Mouse (Mus musculus): ENCODE data around the gene Tesc. TPM values are rescaled to one million over a fixed set of nuclear protein-coding genes. Genes with fewer than 3 reads are reported as not detected.

The Tesc gene
- polyA plus RNA-seq, 1 experiment from 2014 or later = 3.5 TPM

DNA sequence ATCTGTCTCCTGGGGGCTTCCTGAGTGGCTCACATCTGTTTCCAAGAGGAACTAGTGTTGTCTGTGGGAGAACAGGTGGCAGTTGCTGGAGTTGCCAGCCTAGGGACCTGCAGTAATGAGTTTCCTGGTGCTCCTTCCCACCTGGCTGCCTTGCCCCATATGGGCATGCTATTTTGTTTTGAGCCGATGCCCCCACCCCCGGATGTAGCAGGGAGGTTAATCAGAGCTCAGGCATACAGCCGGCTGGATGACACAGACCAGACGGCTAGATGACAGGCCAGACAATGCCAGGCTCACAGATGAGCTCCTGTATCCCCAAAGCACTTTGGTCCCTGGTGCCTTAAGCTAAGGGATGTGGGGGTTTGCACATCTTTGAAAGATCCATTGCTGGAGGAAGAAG is 5.8 kb downstream of the Tesc start:
- 44% methylated on average over 4 of the region's 4 CpGs for WGBS
- Histone ChIP-seq H3K4me1 (peaks cover 25% of the 10 kb centered on the region), H3K4me3 (replicated peaks) (no peak overlapping the region), H3K27me3 (replicated peaks) (peaks cover 35% of the 10 kb centered on the region), H3K9ac (replicated peaks) (no peak overlapping the region), H3K4me2 (no peak overlapping the region), H3K36me3 (no peaks in the 10 kb centered on the region), H3K27ac (replicated peaks) (no peak overlapping the region), H3K9me3 (replicated peaks) (no peaks in the 10 kb centered on the region)
- no peak for ATAC-seq (ENCODE audit: low FRiP score)

DNA sequence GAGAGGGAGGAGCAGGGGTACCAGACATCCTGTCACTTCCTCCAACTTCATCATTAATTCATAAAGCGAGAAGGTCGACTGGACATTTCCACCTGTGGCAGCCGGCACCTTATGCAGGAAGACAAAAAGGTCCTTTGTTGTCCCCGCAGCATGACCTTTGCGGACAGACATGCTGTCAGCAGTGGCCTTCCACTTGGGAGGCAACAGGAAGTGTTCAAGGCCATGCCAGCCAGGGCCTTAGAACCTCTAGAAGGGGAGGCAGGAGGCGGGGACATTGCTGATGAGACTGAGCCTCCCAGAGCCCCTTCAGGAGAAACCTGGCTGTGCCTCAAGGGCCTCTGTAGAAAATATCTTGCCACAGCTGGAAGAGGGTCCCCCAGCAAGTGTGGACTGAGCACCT is 6.2 kb downstream of the Tesc start:
- Histone ChIP-seq H3K9me3 (replicated peaks) (no peaks in the 10 kb centered on the region), H3K27me3 (replicated peaks) (peaks cover 31% of the 10 kb centered on the region), H3K4me2 (no peak overlapping the region), H3K9ac (replicated peaks) (no peak overlapping the region), H3K36me3 (no peaks in the 10 kb centered on the region), H3K27ac (replicated peaks) (no peak overlapping the region), H3K4me1 (peaks cover 21% of the 10 kb centered on the region), H3K4me3 (replicated peaks) (no peak overlapping the region)
- 86% methylated on average over 6 of the region's 6 CpGs for WGBS
- no peak for ATAC-seq (ENCODE audit: low FRiP score)

DNA sequence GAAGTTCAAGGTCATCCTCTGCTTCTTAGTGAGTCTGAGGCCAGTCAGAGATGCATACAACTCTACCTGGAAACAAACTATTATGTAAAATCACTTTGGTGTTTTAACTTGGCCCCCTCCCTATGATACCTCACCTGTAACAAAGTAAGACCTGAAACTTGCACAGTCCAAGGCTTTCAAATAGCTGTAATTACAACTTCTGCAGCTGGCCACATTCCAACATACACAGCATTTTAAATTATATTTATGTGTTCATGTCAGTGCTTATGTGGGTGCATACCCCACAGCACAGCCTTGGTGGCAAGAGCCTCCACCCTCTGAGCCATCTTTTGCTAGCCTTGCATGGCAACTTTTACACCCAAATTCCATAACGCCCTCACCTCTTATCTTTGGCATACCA is 7.1 kb downstream of the Tesc start:
- H3K9ac ChIP-seq (replicated peaks) = no peak overlapping the region

DNA sequence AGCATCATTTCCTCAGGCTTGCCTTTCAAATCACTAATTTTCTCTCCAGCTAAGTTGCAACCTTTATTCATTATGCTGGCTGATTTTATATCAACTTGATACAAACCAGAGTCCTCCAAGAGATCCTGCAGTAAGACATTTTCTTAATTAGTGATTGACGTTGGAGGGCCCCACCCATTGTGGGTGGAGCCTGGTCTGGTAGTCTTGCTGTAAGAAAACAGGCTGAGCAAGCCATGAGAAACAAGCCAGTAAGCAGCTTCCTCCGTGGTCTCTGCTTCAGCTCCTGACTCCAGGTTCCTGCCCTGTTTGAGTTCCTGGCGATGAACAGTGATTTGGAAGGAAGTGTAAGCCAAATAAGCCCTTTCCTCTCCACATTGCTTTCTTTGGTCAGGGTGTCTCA is 8.2 kb downstream of the Tesc start:
- Histone ChIP-seq H3K36me3 (no peaks in the 10 kb centered on the region), H3K9ac (replicated peaks) (no peak overlapping the region), H3K4me2 (no peak overlapping the region), H3K27me3 (replicated peaks) (peaks cover 10% of the 10 kb centered on the region), H3K27ac (replicated peaks) (no peak overlapping the region), H3K4me1 (peaks cover 18% of the 10 kb centered on the region), H3K9me3 (replicated peaks) (no peaks in the 10 kb centered on the region), H3K4me3 (replicated peaks) (no peak overlapping the region)
- ATAC-seq (ENCODE audit: low FRiP score) = no peak
- WGBS = 70% methylated on average over 3 of the region's 3 CpGs

More for the DNA sequence above, 7.1 kb downstream of the Tesc start:
- 94% methylated on average over 1 of the region's 1 CpGs for WGBS
- ATAC-seq (ENCODE audit: low FRiP score) = no peak
- peaks cover 22% of the 10 kb centered on the region for H3K27me3 ChIP-seq (replicated peaks)
- no peak overlapping the region for H3K4me2 ChIP-seq
- no peak overlapping the region for H3K27ac ChIP-seq (replicated peaks)
- no peak overlapping the region for H3K4me3 ChIP-seq (replicated peaks)
- H3K4me1 ChIP-seq = peaks cover 19% of the 10 kb centered on the region
- H3K9me3 ChIP-seq (replicated peaks) = no peaks in the 10 kb centered on the region
- no peaks in the 10 kb centered on the region for H3K36me3 ChIP-seq

DNA sequence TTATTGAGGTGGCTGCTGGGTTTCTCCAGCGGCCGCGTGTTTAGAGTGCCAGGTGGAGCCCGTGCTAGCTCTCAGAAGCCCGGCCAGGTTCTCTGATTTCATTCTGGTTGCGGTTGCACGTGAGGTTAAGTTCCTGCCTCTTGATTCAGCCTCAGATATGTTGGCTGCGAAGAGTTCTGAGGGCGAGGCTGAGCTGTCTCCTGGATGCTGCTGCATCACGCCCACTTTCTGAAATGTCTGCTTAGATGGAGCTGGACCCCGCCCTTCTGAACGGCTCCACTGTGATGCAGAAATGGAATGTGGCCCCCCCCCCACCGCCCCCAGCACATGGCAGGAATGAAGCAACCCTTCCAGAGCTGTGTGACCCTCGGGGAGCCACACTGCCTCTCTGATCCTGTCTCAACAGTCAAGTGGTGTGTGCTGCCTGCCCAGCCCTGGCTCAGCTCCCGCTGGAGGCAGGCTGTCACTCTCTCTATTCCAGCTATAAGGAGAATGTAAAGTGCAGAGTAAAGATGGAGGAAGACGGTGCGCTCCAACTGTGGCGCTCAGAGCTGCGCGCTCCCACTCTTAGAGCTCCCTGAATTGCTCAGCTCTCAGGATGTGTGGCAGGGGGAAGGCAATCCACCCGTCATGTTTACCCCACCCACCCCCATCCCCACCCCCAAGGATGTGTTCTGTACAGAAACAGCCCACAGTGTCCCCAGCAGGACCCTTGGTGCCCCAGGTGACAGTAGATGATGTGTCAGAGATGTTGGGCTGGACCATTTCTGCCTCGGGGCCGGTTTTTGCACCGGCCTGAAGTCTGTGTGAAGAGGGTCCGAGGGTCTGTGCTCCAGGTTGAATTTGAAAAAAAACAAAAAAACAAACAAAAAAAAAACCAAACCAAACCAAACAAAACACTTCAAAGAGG is 9.6 kb downstream of the Tesc start:
- no peaks in the 10 kb centered on the region for H3K9me3 ChIP-seq (replicated peaks)
- peaks cover 18% of the 10 kb centered on the region for H3K4me1 ChIP-seq
- H3K4me3 ChIP-seq (replicated peaks) = no peak overlapping the region
- WGBS = 42% methylated on average over 25 of the region's 25 CpGs
- H3K4me2 ChIP-seq = peak overlapping the region; percentile 9
- no peak overlapping the region for H3K27ac ChIP-seq (replicated peaks)
- ATAC-seq (ENCODE audit: low FRiP score) = 0 out of 2 replicates have a peak, but pooled peaks have one; percentile 21
- H3K36me3 ChIP-seq = no peaks in the 10 kb centered on the region
- H3K9ac ChIP-seq (replicated peaks) = no peak overlapping the region
- H3K27me3 ChIP-seq (replicated peaks) = no peaks in the 10 kb centered on the region

DNA sequence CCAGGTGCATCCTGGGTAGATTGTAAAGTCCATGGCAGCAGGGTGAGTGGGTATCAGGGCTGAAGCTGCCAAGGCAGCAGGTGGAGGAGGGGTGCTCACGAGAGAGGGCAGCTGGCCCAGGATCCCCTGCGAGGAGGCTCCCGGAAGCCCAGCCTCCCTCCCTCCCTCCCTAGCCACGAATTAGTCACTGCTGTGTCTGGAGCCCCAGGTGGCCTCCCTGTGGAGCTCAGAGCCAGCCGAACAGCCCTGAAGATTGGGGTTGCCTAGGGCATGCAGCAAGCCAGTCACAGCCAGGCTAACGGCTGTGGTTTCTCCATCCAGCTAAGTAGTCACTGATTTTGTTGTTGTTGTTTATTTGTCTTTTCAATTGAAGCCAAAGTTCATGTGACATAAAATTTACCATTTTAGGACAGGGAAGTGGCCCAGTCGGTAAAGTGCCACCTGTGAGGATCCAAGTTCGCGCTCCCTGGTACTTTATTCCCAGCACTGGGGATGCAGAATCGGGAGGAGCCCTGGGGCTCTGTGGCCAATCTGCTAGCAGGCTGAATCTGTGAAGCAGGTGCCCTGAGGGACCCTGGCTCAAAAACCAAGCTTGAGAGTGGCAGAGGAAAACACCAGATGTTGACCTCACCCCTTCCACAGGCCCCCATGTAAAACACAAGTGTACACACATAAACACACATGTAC is 10.4 kb downstream of the Tesc start:
- H3K9ac ChIP-seq (replicated peaks) = no peak overlapping the region
- 0 out of 2 replicates have a peak overlapping the region, but pooled peaks have one; percentile 45 for H3K27ac ChIP-seq (replicated peaks)
- H3K27me3 ChIP-seq (replicated peaks) = no peaks in the 10 kb centered on the region
- no peaks in the 10 kb centered on the region for H3K36me3 ChIP-seq
- ATAC-seq (ENCODE audit: low FRiP score) = peak; percentile 55; the same call in 1 of the 2 replicates
- no peaks in the 10 kb centered on the region for H3K9me3 ChIP-seq (replicated peaks)
- H3K4me3 ChIP-seq (replicated peaks) = no peak overlapping the region
- H3K4me2 ChIP-seq = peak overlapping the region; percentile 9
- 9% methylated on average over 10 of the region's 10 CpGs for WGBS
- peaks cover 18% of the 10 kb centered on the region for H3K4me1 ChIP-seq

DNA sequence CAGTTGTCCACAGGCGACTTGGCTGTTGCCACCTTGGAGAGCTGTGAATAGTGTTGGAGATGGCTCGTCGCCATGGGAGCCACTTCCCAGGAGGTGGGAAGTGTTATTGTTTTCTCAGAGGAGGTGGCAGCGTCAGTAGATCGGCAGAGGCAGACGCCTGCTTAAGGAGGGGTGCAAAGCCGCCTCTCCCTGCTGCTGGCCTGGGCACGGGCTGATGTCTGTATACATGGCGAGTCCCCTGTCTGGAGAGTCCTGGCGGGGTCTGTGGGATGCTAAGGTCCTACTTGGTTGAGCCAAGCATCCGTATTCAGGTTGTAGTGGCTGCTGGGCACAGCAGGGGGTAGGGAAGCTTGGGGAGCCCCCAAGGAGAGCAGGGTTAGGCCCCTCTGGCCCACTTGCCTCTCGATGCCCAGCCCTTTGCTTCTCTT is 11.7 kb downstream of the Tesc start:
- ATAC-seq (ENCODE audit: low FRiP score) = no peak
- H3K36me3 ChIP-seq = no peaks in the 10 kb centered on the region
- no peak overlapping the region for H3K4me3 ChIP-seq (replicated peaks)
- no peaks in the 10 kb centered on the region for H3K9me3 ChIP-seq (replicated peaks)
- 41% methylated on average over 12 of the region's 12 CpGs for WGBS
- no peak overlapping the region for H3K4me2 ChIP-seq
- no peaks in the 10 kb centered on the region for H3K27me3 ChIP-seq (replicated peaks)
- no peak overlapping the region for H3K27ac ChIP-seq (replicated peaks)
- H3K4me1 ChIP-seq = peaks cover 18% of the 10 kb centered on the region
- H3K9ac ChIP-seq (replicated peaks) = no peak overlapping the region

DNA sequence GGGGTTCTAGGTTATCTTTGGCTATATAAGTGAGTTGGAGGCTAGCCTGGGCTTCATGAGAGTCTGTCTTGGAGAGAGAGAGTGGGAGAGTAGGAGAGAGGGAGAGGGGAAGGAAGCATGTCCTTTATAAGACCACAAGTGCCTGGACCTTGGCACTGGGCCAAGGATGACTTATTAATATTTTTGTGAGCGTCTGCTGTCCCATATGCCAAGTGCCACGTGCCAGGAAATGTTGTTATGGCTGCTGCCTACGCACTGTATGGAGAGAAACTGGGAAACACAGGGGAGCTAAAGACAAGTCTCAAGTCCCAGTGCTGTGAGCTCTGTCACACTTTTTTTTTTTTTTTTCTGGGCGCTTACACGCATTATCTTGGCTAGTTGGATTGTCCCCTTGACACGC is 15.1 kb downstream of the Tesc start:
- no peaks in the 10 kb centered on the region for H3K36me3 ChIP-seq
- no peak overlapping the region for H3K9ac ChIP-seq (replicated peaks)
- no peaks in the 10 kb centered on the region for H3K27me3 ChIP-seq (replicated peaks)
- no peak overlapping the region for H3K27ac ChIP-seq (replicated peaks)
- no peak for ATAC-seq (ENCODE audit: low FRiP score)
- WGBS = 81% methylated on average over 6 of the region's 6 CpGs
- peaks cover 12% of the 10 kb centered on the region for H3K4me1 ChIP-seq
- H3K9me3 ChIP-seq (replicated peaks) = no peaks in the 10 kb centered on the region
- no peak overlapping the region for H3K4me2 ChIP-seq
- H3K4me3 ChIP-seq (replicated peaks) = no peak overlapping the region

DNA sequence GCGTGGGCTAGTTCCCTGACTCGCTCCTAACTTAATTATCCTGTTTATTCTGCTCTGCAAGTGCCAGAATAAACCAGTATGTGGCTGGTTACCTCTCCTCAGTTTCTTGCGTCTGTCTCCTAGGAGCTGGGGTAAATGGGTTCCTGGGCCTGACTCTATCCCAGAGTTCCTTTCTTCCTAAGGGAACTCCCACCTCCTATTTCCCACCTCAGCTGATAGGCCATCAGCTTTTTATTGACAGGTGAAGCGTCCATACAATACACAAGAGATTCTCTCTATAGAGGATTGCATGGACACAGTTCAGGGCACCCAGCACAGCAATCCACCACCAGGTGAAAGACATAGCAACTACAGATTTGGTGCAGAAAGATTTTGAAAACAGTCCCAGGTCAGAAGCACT is 16.2 kb downstream of the Tesc start:
- Histone ChIP-seq H3K27ac (replicated peaks) (no peak overlapping the region), H3K4me1 (peaks cover 6% of the 10 kb centered on the region), H3K4me3 (replicated peaks) (no peak overlapping the region), H3K36me3 (no peaks in the 10 kb centered on the region), H3K9ac (replicated peaks) (no peak overlapping the region), H3K4me2 (no peak overlapping the region), H3K27me3 (replicated peaks) (no peaks in the 10 kb centered on the region), H3K9me3 (replicated peaks) (no peaks in the 10 kb centered on the region)
- ATAC-seq (ENCODE audit: low FRiP score) = no peak
- 83% methylated on average over 4 of the region's 4 CpGs for WGBS

DNA sequence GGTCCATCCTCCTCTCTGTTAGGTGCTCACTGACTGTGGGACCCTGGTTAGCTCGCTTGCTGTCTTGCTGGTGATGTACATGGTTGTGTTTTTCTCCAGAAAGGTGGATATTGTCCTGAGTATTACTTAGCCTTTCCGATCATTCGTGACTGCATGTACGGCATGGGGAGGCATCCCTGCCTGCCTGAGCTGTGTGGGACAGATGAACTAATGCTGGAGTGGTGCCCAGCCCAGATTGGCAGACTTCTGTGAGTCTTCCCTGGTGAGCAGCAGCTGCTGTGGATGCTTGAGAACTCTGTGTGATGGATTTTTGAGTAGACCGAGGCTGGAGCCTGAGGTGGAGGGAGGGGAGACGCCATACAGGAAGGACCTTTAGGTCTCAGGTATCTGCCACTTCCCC is 17.4 kb downstream of the Tesc start:
- Histone ChIP-seq H3K4me3 (replicated peaks) (no peak overlapping the region), H3K27me3 (replicated peaks) (no peaks in the 10 kb centered on the region), H3K4me2 (no peak overlapping the region), H3K9me3 (replicated peaks) (no peaks in the 10 kb centered on the region), H3K9ac (replicated peaks) (no peak overlapping the region), H3K4me1 (no peaks in the 10 kb centered on the region), H3K27ac (replicated peaks) (no peak overlapping the region), H3K36me3 (no peaks in the 10 kb centered on the region)
- ATAC-seq (ENCODE audit: low FRiP score) = no peak
- 70% methylated on average over 6 of the region's 6 CpGs for WGBS

DNA sequence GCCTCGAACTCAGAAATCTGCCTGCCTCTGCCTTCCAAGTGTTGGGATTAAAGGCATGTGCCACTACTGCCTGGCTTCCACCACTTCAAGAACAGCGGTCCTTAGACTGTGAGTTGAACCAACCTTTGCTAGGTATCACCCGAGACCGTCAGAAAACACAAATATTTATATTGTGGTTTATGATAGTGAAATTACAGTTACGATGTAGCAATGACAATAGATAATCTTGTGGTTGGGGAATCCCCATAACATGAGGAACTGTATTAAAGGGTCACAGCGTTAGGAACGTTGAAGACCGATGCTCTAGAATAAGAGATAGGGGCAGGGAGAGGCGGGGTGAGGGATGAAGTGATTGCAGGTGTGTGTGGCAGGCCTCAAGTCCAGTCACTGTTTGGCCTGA is 17.8 kb downstream of the Tesc start:
- 96% methylated on average over 9 of the region's 9 CpGs for WGBS
- ATAC-seq (ENCODE audit: low FRiP score) = no peak

More for the DNA sequence above, 17.8 kb downstream of the Tesc start:
- Histone ChIP-seq H3K27ac (replicated peaks) (no peak overlapping the region), H3K9me3 (replicated peaks) (no peaks in the 10 kb centered on the region), H3K4me3 (replicated peaks) (no peak overlapping the region), H3K27me3 (replicated peaks) (no peaks in the 10 kb centered on the region), H3K4me1 (no peaks in the 10 kb centered on the region), H3K36me3 (no peaks in the 10 kb centered on the region), H3K9ac (replicated peaks) (no peak overlapping the region), H3K4me2 (no peak overlapping the region)

Data from neural tube, embryonic 15.5 days (tissue).